Mouse (Mus musculus): ENCODE data around the gene Hp. TPM values are rescaled to one million over a fixed set of nuclear protein-coding genes. Genes with fewer than 3 reads are reported as not detected.
A peak's percentile ranks its signal among the peaks of the same experiment; 100 is the strongest.

Gene Hp
- total and polyA plus RNA-seq, 2 experiments: 2,327 to 2,600 TPM

DNA sequence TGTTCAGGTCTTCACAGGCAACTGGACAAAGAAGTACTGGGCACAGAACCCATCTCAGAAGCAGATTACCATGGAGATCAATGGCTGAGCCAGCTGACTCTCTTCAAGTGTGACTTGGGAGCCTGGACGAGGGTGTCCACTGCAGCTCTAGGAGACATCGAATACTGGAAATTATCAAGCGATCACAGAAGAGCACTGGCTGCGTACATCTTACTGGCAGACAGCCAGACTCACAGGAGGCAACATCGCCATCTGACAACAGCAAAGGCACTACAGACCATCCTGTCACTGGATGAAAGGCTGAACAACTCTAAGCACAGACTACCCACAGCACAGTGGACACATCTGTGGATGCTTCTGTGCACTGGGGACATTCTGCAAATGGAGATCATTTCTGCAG lies 13.2 kb upstream of the Hp start:
- no peak for DNase-seq (ENCODE audit: extremely low read depth, low read depth, low spot score)
- no peaks in the 10 kb centered on the region for H3K79me2 ChIP-seq (ENCODE audit: control insufficient read depth, insufficient read depth, low read length)
- no peak for TF ChIP-seq POLR2A (IDR thresholded peaks at IDR 0.05; ENCODE audit: extremely low read depth, insufficient read depth, low read length)
- TF ChIP-seq CTCF (IDR thresholded peaks at IDR 0.05; ENCODE audit: low read depth, low read length): no peak
- WGBS: 90% methylated on average over 5 of the region's 5 CpGs
- no peak overlapping the region for H3K27ac ChIP-seq (replicated peaks; ENCODE audit: insufficient read depth, low read depth, low read length)
- no peaks in the 10 kb centered on the region; the same call in 1 of the 2 replicates for H3K36me3 ChIP-seq (ENCODE audit: control insufficient read depth, insufficient read depth, low read length)
- no peaks in the 10 kb centered on the region for H3K27me3 ChIP-seq (ENCODE audit: control insufficient read depth, insufficient read depth, low read length)
- H3K4me3 ChIP-seq (ENCODE audit: insufficient read depth, low read depth, low read length): no peak overlapping the region
- no peak overlapping the region for H3K9ac ChIP-seq (ENCODE audit: low read depth, low read length)
- peaks cover 3% of the 10 kb centered on the region; the same call in 1 of the 2 replicates for H3K4me1 ChIP-seq (ENCODE audit: control insufficient read depth, insufficient read depth, low read length)

GRCm38 (mm10) chr8:109591367-109591766 lies 12.4 kb upstream of the Hp start:
- H3K36me3 ChIP-seq (ENCODE audit: control insufficient read depth, insufficient read depth, low read length): no peaks in the 10 kb centered on the region
- DNase-seq (ENCODE audit: extremely low read depth, low read depth, low spot score): no peak
- peaks cover 5% of the 10 kb centered on the region; the same call in 1 of the 2 replicates for H3K4me1 ChIP-seq (ENCODE audit: control insufficient read depth, insufficient read depth, low read length)
- H3K27me3 ChIP-seq (ENCODE audit: control insufficient read depth, insufficient read depth, low read length): no peaks in the 10 kb centered on the region
- 88% methylated on average over 3 of the region's 3 CpGs for WGBS
- no peak overlapping the region for H3K9ac ChIP-seq (ENCODE audit: low read depth, low read length)
- no peak overlapping the region for H3K4me3 ChIP-seq (ENCODE audit: insufficient read depth, low read depth, low read length)
- no peak overlapping the region for H3K27ac ChIP-seq (replicated peaks; ENCODE audit: insufficient read depth, low read depth, low read length)
- TF ChIP-seq CTCF (IDR thresholded peaks at IDR 0.05; ENCODE audit: low read depth, low read length) (no peak), POLR2A (IDR thresholded peaks at IDR 0.05; ENCODE audit: extremely low read depth, insufficient read depth, low read length) (no peak)
- no peaks in the 10 kb centered on the region for H3K79me2 ChIP-seq (ENCODE audit: control insufficient read depth, insufficient read depth, low read length)

DNA sequence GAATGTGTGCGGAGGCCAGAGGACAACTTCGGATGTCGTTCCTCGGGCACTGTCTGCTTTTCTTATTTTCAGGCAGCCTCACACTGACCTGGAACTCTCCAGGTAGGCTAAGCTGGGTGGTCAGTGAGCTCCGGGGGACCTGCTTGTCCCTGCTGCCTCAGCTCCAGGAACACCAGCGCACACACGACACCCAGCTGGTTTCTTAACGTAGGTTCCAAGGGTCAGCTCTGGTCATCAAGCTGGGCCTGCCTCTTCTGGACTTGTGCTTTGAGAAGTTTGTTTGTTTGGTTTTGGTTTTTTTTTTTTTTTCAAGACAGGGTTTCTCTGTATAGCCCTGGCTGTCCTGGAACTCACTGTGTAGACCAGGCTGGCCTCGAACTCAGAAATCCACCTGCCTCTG lies 11.9 kb upstream of the Hp start:
- TF ChIP-seq CTCF (IDR thresholded peaks at IDR 0.05; ENCODE audit: low read depth, low read length) (no peak), POLR2A (IDR thresholded peaks at IDR 0.05; ENCODE audit: extremely low read depth, insufficient read depth, low read length) (no peak)
- Histone ChIP-seq H3K4me1 (ENCODE audit: control insufficient read depth, insufficient read depth, low read length) (peaks cover 9% of the 10 kb centered on the region), H3K9ac (ENCODE audit: low read depth, low read length) (no peak overlapping the region), H3K4me3 (ENCODE audit: insufficient read depth, low read depth, low read length) (no peak overlapping the region), H3K27ac (replicated peaks; ENCODE audit: insufficient read depth, low read depth, low read length) (no peak overlapping the region), H3K27me3 (ENCODE audit: control insufficient read depth, insufficient read depth, low read length) (no peaks in the 10 kb centered on the region), H3K36me3 (ENCODE audit: control insufficient read depth, insufficient read depth, low read length) (no peaks in the 10 kb centered on the region), H3K79me2 (ENCODE audit: control insufficient read depth, insufficient read depth, low read length) (no peaks in the 10 kb centered on the region)
- 62% methylated on average over 9 of the region's 9 CpGs for WGBS
- peak; percentile 58 for DNase-seq (ENCODE audit: extremely low read depth, low read depth, low spot score)

GRCm38 (mm10) chr8:109586972-109587504 lies 8.1 kb upstream of the Hp start:
- Histone ChIP-seq H3K27ac (replicated peaks; ENCODE audit: insufficient read depth, low read depth, low read length) (peak overlapping the region; percentile 49), H3K79me2 (ENCODE audit: control insufficient read depth, insufficient read depth, low read length) (no peaks in the 10 kb centered on the region), H3K36me3 (ENCODE audit: control insufficient read depth, insufficient read depth, low read length) (no peaks in the 10 kb centered on the region), H3K9ac (ENCODE audit: low read depth, low read length) (no peak overlapping the region), H3K4me3 (ENCODE audit: insufficient read depth, low read depth, low read length) (no peak overlapping the region), H3K4me1 (ENCODE audit: control insufficient read depth, insufficient read depth, low read length) (peaks cover 25% of the 10 kb centered on the region), H3K27me3 (ENCODE audit: control insufficient read depth, insufficient read depth, low read length) (no peaks in the 10 kb centered on the region)
- TF ChIP-seq CTCF (IDR thresholded peaks at IDR 0.05; ENCODE audit: low read depth, low read length) (0 out of 2 replicates have a peak, but pooled peaks have one; percentile 8), POLR2A (IDR thresholded peaks at IDR 0.05; ENCODE audit: extremely low read depth, insufficient read depth, low read length) (no peak)
- WGBS: 29% methylated on average over 7 of the region's 7 CpGs
- DNase-seq (ENCODE audit: extremely low read depth, low read depth, low spot score): peak; percentile 92

DNA sequence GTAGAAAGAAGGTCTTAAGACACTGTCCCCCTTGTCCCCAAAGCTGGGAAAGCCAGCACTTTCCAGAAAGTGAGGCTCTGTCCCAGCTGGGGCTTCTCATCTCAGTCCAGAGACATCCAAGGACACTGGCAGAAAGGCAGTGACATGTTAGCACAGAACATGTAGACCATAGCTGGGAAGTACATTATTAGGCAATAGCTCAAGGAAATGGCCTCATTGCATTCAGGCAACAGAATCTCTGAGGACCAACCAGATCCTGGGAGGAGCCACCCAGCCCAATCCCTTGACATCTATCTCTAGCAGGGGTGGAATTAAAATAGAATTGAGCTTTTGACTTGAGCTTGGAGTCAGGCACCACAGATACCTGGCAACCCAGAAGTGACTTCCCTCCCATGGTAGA lies 6.7 kb upstream of the Hp start:
- TF ChIP-seq CTCF (IDR thresholded peaks at IDR 0.05; ENCODE audit: low read depth, low read length): no peak
- TF ChIP-seq POLR2A (IDR thresholded peaks at IDR 0.05; ENCODE audit: extremely low read depth, insufficient read depth, low read length): no peak
- peak; percentile 84 for DNase-seq (ENCODE audit: extremely low read depth, low read depth, low spot score)
- H3K36me3 ChIP-seq (ENCODE audit: control insufficient read depth, insufficient read depth, low read length): no peaks in the 10 kb centered on the region
- peaks cover 25% of the 10 kb centered on the region for H3K4me1 ChIP-seq (ENCODE audit: control insufficient read depth, insufficient read depth, low read length)
- peak overlapping the region; percentile 100 for H3K27ac ChIP-seq (replicated peaks; ENCODE audit: insufficient read depth, low read depth, low read length)
- H3K27me3 ChIP-seq (ENCODE audit: control insufficient read depth, insufficient read depth, low read length): no peaks in the 10 kb centered on the region
- no peaks in the 10 kb centered on the region for H3K79me2 ChIP-seq (ENCODE audit: control insufficient read depth, insufficient read depth, low read length)
- H3K4me3 ChIP-seq (ENCODE audit: insufficient read depth, low read depth, low read length): no peak overlapping the region
- H3K9ac ChIP-seq (ENCODE audit: low read depth, low read length): peak overlapping the region; percentile 66

GRCm38 (mm10) chr8:109584830-109585229 lies 5.9 kb upstream of the Hp start:
- Histone ChIP-seq H3K27me3 (ENCODE audit: control insufficient read depth, insufficient read depth, low read length) (no peaks in the 10 kb centered on the region), H3K36me3 (ENCODE audit: control insufficient read depth, insufficient read depth, low read length) (no peaks in the 10 kb centered on the region), H3K79me2 (ENCODE audit: control insufficient read depth, insufficient read depth, low read length) (no peaks in the 10 kb centered on the region), H3K9ac (ENCODE audit: low read depth, low read length) (peak overlapping the region; percentile 66), H3K27ac (replicated peaks; ENCODE audit: insufficient read depth, low read depth, low read length) (peak overlapping the region; percentile 100), H3K4me3 (ENCODE audit: insufficient read depth, low read depth, low read length) (no peak overlapping the region), H3K4me1 (ENCODE audit: control insufficient read depth, insufficient read depth, low read length) (peaks cover 29% of the 10 kb centered on the region)
- WGBS: 29% methylated on average over 3 of the region's 3 CpGs
- DNase-seq (ENCODE audit: extremely low read depth, low read depth, low spot score): peak; percentile 98
- no peak for TF ChIP-seq POLR2A (IDR thresholded peaks at IDR 0.05; ENCODE audit: extremely low read depth, insufficient read depth, low read length)
- no peak for TF ChIP-seq CTCF (IDR thresholded peaks at IDR 0.05; ENCODE audit: low read depth, low read length)
